Mouse (Mus musculus) cerebellum, adult 11 months (tissue): ENCODE results near the gene Nags.
A peak's percentile ranks its signal among the peaks of the same experiment; 100 is the strongest.
"Not testable (repeated sequence)": the region's sequence is repeated elsewhere in the genome, so short reads cannot be mapped to it uniquely, and the experiment has no call there.

ENCODE experiments used
- DNase-seq: peaks from one replicate; pipeline ENCODE4 v3.0.0; 2022

Nags gene

GRCm38 (mm10) chr11:102158024-102158423, 12.7 kb downstream of the Nags start:
- not testable (repeated sequence) for DNase-seq

DNA sequence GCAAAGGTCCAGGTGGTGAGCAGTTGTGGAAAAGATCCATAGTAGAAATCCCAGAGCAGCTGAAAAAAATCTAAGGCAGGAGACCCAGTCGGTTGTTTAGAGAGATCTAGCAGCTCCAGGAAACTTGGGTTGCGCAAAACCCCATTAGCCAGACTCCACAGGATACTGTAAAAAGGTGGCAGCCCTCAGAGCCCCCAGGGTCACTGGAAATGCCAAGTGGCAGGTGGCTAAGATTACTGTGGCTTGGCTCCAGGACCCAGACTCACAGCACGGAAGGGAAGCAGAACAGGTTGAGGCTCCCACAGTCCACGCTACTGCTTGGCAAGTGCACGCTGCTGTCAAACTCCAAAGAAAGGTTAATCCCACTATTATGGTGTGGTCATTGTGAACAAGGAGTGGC, 14.5 kb downstream of the Nags start:
- DNase-seq, result peak; percentile 66

GRCm38 (mm10) chr11:102165971-102166722, 20.8 kb downstream of the Nags start:
- DNase-seq, result peak; percentile 54

DNA sequence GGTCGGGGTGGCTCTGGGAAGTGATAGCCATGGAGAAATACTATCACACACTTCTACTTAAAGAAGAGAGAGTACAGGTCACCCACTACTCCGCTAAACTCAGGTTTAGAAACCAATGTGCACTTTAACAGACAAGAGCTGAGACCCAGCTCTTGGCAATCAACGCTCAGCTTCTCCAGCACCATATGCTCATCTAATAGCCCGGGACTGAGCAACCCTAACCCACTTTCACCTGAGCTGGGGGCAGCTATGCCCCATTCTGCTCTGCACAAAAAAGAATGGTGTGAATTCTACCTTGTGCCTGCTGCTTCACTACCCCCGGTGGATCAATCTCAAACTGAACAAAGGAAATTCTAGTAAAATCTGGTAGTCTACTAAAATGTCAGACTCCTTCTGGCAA, 22.2 kb downstream of the Nags start:
- no peak for DNase-seq

GRCm38 (mm10) chr11:102168689-102169088, 23.4 kb downstream of the Nags start:
- DNase-seq, result no peak

- no peak for DNase-seq
Observed at GRCm38 (mm10) chr11:102179836-102180235, 34.5 kb downstream of the Nags start.

- no peak for DNase-seq
Observed at GRCm38 (mm10) chr11:102184253-102184645, 38.9 kb downstream of the Nags start.

DNA sequence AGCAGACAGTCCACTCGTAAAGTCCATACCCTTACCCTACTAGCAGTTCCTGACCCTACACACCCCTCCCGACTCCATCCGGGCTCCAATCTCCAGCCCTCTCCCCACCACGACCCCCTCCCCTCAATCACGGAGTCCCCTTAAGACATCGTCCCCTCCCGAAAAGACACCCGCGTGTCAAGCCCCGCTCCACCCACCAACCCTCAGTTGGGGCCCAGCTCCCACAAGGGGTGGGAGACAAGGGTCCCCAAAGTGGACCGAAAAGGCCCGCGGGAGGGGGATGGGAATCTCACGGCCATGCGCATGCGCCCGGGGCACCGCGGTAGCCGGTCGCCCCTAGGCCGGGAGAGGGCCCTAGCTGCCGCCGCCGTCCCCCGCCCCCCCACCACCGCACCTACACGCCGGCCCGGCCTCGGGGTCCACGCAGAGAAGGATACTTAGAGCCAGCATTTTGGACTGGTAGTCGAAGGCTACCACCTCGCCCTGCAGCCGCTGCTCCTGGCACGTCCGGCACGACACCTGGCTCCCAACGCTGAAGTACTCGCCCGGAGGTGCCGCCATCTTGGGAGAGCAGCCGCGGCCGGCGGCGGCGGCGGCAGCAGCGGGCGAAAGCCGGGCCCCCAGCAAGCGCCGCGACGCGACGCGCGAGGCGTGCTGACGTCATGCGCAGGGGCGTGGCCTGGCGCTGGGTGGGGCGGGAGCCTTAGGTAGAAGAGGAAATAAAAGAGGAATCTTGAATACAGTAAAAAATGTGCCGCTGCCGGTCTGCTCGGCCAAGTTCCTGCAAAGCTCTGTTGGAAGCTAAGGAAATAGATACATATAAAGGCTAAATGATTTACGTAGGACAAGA, 39.6 kb downstream of the Nags start, which contains the start of gene Lsm12:
Gene Lsm12 (minus strand): TSS at position 651 of the 850 bp plus-strand sequence.
- DNase-seq, result peak; percentile 94

GRCm38 (mm10) chr11:102185677-102186076, 40.4 kb downstream of the Nags start:
- no peak for DNase-seq

DNA sequence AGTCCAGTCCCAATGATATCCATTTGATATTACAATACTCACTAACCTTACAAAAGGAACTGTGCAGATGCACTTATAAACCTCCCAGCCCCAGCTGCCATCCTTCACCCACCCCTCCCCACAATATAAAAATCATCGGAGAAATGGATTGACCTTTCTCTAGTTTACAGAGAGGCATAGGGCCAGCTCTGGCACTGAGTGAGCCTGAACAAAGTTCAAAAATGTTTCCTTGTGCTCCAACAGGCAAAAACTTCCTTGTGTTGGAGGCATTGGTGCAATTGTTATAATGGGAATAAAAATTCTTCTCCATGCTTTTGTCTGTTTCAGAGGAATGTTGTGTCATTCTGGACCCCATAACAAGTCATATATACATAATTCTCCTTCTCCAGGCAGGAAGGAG, 40.9 kb downstream of the Nags start:
- no peak for DNase-seq

- no peak for DNase-seq
Observed at GRCm38 (mm10) chr11:102188980-102189379, 43.7 kb downstream of the Nags start.

GRCm38 (mm10) chr11:102189461-102190436, 44.4 kb downstream of the Nags start, which contains the start of gene G6pc3:
G6pc3 (plus strand) TSS chr11:102189620.
- peak; percentile 85 for DNase-seq

- no peak for DNase-seq
Observed at GRCm38 (mm10) chr11:102190848-102191247, 45.5 kb downstream of the Nags start.

DNA sequence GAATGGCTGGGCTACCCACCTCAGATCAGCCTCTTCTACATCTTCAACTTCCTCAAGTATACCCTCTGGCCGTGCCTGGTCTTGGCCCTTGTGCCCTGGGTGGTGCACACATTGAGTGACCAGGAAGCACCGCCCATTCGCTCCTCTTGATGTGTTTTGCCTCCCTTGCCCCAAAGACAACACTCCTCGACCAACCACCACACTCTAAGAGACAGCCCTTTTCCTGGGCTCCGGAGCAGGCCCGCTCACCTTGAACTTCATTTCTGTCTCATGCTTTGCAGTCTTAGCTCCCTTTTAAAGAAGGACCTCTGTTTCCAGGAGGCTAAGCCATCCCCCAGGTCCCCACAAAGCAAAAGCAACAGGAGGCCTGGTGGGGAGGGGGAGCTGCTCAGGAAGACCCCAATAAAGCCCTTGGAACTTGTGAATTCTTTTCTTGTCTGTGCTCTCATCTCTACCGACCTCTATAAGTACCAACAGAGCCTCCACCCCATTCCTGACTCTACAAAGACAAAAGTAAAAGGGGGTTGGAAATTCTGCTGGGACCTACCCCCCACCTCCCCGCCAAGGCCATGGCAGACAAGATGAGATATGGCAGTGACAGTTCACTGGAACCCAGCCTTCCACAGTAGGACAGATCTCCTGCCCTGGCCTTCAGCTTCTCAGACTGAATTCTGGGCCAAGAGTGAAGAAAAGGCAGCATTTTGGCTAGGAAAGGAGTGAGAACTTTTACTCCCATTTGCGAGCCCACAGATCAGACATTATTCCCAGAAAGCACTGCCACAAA, 48.5 kb downstream of the Nags start:
- DNase-seq, result no peak

DNA sequence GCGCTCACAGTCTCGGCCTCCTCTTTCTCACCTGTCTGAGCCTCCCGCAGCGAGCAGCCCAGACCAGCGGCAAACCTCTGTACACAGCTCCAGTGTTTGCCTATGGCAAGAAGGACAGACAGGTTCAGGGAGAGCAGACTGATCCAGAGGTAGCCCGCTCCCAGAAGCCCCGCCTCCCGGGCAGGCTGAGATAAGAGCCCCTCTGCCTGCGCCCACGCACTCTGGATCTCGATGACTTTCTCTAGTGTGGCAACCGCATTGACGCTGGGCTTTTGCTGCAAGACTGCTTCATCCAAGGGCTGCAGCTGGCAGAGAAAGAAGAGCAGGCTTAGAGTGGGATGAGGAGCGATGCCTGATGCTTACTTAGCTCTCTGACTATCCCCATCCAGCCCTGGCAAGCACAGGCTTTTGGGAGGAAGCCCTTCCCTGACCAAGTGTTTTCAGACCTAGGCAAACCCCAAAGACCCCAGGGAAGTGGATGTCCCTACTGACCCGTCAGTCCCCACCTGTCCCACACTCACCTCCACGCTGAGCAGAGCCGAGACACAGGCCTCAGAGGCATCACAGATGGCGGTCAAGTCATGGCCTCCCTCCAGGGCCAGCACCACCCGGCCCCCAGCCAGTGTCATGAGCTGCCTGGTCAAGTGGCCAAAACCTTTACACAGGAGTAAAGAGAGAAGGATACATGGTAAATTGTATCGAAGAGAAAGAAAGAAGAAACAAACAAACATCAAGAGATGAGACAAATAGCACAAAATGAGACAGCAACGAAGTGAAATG, 50.9 kb downstream of the Nags start:
- DNase-seq, result no peak

DNA sequence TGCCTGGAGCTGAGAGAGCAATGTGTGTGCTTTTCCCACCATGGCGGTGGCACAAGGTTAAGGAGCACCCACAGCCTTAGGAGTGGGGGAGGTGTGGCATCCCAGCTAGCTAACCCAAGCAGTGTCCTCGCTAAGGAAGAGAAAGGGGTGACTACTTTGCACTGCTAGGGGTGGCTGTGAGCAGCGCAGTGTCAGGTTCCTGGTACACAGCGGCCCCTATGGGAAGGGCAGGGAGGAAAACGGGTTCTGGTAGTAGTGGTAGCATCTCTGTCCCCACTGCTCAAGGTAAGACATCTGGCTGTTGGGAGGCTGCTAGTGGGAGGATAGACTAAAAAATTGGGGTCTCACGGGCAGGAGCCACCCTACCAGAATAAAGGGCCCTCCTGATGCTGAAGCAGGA, 52.9 kb downstream of the Nags start:
- DNase-seq, result no peak
